Mouse (Mus musculus): ENCODE results near the gene Large2.

Large2 gene

DNA sequence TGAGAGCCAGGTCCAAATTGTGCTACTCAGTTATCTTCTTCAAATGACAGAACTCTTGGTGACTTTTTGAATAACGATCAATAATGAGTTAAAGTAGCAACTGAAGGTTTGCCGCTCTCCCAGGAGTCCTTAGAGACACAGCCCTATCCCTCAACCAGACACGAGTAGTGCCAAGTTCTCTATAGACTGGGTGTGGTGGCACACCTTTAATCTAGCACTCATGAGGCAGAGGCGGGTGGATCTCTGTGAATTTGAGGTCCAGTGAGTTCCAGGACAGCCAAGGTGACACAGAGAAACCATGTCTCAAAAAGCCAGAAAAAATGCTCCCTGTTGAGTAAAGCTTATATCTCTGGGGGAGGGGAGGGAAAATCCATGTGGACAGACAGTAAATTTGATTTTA lies 47.1 kb downstream of the Large2 start:
- DNase-seq (ENCODE audit: low read depth, low spot score), result no peak

DNA sequence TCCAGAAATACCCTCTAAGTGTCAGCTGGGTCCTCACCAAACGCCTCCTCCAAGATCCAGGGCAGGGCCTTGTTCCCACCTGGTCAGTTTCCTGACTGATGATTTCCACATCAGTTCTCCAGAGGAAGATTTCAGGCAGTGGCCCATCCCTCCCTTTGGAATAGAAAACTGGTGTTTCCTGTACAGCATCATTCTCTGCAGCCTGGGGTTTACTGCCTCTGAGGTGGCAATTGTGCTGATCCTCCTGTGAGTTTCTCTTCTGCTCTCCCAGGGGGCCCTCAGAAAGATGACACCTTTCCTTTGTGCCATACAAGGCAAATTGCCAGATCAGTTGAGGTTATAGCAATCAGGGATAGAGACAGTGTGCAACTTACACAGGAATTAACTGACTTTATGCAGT lies 48.4 kb downstream of the Large2 start:
- DNase-seq (ENCODE audit: low read depth, low spot score), result no peak

DNA sequence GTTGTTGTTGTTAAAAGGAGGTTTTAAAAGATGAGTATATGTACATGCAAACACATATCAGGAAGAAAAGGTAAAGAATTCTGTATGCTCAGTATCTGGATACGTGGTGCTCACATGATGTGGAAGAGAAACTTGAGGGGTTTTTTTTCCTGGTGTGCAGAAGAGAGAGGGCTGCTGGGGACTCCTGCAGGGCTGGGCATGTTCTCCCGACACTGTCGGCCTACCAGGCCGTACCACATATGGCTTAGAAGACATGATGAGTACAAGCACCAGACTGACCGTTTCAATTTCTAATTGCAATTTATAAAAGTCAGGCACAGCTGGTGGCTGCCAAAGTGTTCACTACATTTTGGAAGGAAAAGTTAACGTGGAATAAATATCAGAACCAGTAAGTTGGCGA lies 49.0 kb downstream of the Large2 start:
- no peak for DNase-seq (ENCODE audit: low read depth, low spot score)

DNA sequence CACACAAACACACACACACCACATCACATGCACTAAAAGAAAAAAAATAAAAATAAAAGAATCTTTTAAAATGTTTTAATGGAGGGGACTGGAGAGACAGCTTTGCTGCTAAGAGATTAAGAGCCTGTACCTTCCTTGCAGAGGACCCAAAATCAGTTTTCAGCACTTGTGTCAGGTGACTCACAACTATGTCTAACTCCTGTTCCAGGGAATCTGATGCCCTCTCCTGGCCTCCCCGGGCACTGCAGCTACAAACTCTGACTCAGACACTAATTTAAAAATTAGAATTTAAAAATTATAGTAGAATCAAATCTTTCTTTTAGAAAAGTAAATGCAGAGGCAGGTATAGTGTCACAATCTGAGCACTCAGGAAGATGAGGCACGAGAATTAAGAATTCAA lies 52.0 kb downstream of the Large2 start:
- no peak for DNase-seq (ENCODE audit: low read depth, low spot score)

DNA sequence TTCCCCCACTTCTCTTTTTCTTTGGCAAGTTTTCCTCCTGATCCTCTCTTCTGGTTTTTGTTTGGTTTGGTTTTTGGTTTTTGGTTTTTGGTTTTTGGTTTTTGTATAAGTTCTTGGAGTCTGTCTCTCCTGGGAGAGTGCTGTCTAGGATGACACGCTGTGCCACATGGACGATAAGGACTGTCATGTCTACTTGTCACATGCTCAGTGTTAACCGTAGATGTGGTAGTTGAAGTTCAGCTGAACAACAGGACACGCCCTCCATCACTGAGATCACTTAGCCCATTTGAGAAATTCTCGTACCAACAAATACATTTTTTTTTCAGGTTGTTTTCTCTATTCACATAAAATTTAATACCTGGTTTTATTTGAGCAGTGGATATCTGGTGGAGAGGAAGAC lies 57.4 kb downstream of the Large2 start:
- no peak for DNase-seq (ENCODE audit: low read depth, low spot score)

DNA sequence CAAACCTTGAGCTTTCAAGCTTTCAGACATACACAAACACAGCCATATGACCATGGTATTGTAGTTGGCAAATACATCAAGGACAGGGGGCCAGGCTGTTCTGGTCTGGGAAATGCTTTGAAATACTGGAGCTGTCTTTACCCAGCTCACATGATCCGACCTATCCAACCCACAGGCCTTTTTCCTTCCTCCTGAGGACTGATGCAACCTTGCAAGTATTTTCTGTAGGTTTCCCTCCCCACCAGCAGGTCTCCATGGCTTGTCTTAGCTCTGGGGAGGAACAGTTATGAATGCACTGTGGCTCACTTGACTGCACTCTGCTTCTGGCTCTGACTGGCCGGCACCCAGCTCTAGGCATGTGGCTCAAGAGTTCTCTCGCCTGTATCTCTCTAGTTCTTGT lies 58.0 kb downstream of the Large2 start:
- DNase-seq (ENCODE audit: low read depth, low spot score), result no peak

All from WW6 (cell line).